Mouse (Mus musculus) C2C12 (cell line): Measurements from ENCODE around the gene Tmem79.

Experiments
- CEBPB ChIP-seq: IDR thresholded peaks from one replicate; pipeline ENCODE4 v1.6.1; 2011; ENCODE audit warnings: low read depth, mild to moderate bottlenecking, control low read depth, moderate library complexity
- CTCF ChIP-seq: IDR thresholded peaks from one replicate; pipeline ENCODE4 v1.5.1; 2011; ENCODE audit not compliant: control insufficient read depth, insufficient read depth, insufficient read length
- MAX ChIP-seq: IDR thresholded peaks from one replicate; pipeline ENCODE4 v1.6.1; 2011; ENCODE audit warnings: mild to moderate bottlenecking, control low read depth
- USF1 ChIP-seq: IDR thresholded peaks from one replicate; pipeline ENCODE4 v1.6.1; 2011; ENCODE audit warnings: low read depth, mild to moderate bottlenecking, control low read depth, moderate library complexity

GRCm38 (mm10) chr3:88365705-88366361 lies 29.9 kb upstream of the Tmem79 start:
- TF ChIP-seq CTCF: no peak
- TF ChIP-seq MAX: no peak
- no peak for TF ChIP-seq CEBPB
- TF ChIP-seq USF1: no peak
